Mouse (Mus musculus): ENCODE measurements around the gene Klhl18.
"Not testable (repeated sequence)": the region's sequence is repeated elsewhere in the genome, so short reads cannot be mapped to it uniquely, and the experiment has no call there.

Klhl18 gene

DNA sequence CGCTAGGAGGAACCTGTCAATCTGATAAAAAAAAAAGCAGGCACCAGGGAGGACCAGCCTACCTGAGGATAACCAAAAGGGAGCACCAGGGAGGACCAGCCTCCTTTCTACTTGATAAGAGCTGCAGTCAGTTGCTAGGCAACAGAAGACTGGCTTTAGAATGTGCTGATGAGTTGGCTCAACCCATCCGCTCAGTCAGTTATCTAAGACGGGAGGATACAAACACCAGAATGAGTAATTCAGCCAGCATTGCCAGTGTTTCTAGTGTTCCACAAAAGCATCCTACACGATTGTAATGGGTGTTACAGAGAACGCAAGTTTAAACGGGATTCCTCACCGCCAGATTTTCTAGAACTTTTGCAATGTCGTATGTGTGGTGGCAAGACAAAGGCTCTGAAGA is 45.3 kb downstream of the Klhl18 start:
- in situ Hi-C loops (cut with MboI, MseI) = no loop called here

DNA sequence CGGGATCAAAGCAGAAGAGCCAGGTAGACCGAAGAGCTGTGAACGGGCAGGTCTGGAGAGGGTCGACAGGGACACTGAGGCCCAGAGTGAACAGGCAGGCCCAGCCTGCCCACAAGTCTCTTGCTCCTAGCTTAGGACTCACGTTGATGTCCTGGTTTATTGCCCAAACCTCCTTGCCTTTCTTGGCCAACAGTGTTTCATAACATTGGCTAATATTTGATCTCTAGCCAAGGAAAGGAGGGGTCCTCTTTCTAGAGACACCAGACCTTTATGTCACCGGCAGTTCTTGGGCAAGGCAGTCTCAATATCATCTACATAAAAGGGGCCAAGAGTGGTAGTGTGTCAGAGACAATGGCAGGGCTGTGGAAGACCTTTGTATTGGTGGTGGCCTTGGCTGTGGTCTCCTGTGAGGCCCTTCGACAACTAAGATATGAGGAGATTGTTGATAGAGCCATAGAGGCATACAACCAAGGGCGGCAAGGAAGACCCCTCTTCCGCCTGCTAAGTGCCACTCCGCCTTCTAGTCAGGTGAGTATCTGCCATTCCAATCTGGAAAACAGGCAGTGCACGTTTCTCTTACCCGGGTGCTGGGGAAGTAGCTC is 56.9 kb downstream of the Klhl18 start, which contains the start of gene Ngp:
Gene Ngp, plus strand, starts transcription at position 237 of the 602 bp plus-strand sequence.
- in situ Hi-C loops (cut with MboI, MseI) = no loop called here

DNA sequence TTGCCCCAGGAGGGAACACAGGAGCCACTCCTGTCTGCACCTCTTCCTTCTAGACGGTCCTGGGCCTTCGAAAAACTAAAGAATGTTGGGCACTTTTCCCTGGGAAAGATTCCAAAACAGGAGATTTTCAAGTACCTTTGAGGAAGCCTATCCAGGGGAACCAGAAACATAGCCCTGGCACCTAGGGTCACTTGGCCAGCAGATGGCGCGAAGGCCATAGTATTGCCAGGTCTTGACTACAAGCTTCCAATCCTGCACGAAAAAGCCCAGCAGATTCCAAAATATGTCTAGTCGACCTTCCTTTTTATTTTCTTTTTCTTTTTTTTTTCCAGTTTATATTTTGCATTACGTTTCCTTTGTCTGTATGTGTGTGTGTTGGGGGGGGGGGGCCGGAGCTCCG is 62.7 kb downstream of the Klhl18 start:
- in situ Hi-C loops (cut with MboI, MseI) = no loop called here

DNA sequence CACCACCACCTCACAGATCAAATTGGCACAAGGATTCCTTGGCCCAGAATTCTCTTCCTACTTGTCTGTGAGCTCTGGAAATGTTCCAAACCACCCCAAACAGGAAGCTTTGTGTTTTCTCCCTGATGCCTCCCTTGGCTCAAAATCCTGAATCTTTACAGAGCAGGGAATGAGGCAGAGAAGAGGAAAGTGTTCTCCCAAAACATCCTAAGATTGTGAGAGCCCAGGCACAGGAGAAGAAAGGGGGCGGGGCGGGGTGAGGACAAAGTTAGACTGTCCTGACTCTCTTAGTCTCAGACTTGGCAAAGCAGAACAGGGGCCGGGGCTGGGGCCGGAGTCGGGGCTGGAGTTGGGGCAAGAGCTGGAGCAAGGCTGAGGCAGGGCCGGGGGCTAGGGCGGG is 63.6 kb downstream of the Klhl18 start:
- in situ Hi-C loops (cut with MboI, MseI) = no loop called here

DNA sequence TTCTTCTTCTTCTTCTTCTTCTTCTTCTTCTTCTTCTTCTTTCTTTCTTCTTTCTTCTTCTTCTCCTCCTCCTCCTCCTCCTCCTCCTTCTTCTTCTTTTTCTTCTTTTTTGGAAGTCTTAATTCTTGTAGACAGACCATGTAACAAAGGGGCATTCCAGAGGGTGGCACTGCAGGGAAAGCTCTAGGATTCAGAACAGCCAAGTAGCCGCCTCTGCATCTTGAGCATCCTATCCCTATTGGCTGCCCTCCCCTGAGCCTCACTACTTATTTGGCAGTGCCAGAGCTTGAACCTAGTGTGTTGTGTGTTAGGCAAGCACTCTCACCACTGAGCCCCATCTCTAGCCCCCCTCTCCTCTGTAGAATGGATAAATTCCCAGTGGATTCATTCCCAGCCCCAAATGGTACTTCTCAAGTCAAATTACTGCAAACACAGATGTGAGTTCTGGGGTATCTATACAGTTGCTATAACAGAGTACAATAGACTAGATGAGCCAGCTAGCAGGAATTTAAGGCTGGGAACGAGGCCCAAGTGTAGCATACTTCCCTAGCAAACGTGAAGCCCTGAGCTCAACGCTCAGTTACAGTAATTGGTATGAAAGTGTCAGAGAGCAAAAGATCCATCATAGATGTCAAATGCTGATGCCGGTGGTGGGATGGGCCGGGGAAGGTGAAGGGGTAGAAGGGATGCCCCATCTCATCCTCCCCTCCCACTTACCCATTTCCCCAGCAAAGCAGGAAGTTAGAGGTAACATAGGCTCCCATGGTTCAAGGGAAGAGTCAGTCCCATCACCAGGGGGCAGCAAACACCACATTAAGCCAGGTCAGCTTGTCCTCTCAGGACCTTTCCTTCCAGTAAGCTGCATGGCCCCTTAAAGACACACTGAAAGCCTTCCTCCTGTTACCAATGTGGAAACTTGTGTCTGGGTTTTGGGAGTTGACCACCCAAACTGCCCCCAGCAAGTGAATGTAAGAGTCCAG is 65.3 kb downstream of the Klhl18 start:
- in situ Hi-C loops (cut with MboI, MseI) = no loop called here

DNA sequence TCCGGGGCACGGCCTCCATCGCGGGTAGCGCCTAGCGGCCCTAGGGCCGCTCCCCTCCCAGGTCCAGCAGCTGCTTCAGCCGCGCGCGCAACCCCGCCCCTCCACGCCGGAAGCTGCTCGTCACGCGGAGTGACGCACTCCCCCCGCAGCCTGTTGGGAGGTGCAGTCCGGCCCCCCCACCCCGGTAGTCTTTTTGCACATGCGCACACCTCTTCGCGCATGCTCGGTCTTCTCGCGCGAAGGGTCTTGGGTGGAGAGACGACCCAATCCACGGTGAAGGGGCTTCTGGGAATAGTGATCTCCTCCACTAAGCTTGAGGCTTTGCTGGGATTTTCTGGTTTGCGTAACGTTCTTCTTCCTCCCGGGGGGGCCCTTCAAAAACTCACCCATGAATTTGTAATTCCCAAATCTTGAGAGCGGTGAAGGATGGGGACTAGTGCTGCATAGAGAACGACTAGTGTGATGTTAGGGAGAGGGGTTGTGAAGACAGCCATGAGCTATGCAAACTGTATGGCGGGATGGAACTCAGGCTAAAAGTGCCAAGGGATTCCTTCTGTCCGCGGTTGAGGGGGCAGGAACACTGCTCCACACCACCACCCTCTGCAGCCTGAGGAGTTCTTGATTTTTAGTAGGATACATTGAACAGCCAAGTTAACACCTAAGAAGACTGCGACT is 68.3 kb downstream of the Klhl18 start, which contains the start of gene Ptpn23:
Gene Ptpn23, minus strand, starts transcription at position 115 of the 675 bp plus-strand sequence.
- in situ Hi-C loops (cut with MboI, MseI) = no loop called here

DNA sequence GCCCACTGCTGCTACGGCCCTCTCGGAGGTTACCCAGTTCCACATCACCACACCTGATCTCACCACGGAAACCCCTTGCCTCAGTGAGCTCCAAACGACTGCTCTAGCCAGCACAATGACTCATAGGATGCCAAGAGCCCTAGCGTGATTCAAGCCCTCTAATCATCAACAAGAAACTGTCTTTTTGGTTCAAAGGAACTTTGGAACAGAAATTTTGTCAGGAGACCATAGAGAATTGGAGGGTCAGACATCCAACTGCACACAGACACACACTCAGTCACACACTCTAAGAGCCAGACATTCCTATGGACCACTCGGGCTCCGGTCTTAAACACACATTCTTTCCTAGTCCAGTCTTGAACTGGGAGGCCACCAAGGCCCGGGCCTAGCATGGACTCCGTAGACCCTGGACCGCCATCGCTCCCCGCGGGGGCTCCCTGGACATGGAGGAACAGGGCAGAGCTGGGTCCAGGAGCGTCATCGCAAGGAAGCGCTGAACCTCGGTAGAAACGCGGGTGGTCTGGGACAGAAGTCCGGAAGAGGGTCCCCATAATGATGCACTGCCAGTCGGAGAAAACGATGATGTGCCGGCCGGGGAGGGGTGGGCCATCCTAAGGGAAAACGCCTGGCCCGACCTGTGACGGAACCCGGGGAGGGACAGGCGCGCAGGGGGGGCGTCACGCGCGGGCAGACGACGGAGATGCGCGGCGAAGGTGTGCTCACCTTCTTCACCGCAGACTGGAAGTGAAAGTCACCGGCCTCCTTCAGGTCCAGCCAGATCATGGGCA is 69.0 kb downstream of the Klhl18 start:
- in situ Hi-C loops (cut with MboI, MseI) = no loop called here

DNA sequence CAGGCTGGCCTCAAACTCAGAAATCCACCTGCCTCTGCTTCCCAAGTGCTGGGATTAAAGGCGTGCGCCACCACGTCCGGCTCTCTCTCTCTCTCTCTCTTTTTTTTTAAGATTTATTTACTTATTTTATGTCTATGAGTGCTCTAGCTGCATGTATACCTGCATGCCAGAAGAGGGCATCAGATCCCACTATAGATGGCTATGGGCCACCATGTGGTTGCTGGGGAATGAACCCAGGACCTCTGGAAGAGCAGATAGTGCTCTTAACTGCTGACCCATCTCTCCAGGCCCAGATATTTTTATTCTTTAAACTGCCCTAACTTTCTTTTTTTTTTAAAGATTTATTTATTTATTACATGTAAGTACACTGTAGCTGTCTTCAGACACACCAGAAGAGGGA is 73.3 kb downstream of the Klhl18 start:
- in situ Hi-C loops (cut with MboI, MseI) = not testable (repeated sequence)

DNA sequence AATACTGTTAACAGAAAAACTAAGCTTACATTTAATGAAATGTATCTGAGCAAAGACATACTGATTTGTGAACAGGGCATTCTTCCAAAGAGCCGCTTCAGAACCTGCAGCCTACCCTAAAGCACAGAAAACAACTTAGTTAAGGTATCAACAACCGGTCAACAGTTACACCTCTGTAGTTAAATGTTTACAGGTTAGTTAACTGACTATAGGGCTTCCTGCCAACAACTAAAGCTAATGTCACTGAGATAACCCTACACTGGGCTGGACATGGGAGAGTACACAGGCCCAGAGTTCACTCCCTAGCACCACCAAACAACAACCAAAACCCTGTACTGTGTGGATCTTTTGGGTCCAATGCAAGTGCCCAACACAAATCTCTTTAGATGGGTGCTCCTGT is 73.8 kb downstream of the Klhl18 start:
- in situ Hi-C loops (cut with MboI, MseI) = no loop called here

DNA sequence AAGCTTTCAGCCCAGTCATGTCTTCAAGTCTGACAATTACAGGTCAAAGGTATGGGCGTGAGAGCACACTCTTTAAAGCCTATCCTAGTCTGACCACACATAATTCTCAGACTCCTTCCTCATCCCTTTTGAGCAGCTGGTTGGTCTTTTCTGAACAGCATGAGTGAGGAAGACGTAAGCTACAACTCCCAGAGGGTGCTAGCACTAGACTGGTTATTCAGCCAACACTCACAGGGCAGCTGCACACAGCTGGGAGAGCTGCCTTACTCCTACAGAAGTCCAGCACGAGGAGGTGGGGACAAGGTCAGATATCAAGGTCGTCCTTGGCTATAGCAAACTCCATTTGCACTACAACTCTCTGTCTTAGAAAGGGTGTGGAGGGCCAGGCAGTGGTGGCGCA is 75.8 kb downstream of the Klhl18 start:
- in situ Hi-C loops (cut with MboI, MseI) = no loop called here

DNA sequence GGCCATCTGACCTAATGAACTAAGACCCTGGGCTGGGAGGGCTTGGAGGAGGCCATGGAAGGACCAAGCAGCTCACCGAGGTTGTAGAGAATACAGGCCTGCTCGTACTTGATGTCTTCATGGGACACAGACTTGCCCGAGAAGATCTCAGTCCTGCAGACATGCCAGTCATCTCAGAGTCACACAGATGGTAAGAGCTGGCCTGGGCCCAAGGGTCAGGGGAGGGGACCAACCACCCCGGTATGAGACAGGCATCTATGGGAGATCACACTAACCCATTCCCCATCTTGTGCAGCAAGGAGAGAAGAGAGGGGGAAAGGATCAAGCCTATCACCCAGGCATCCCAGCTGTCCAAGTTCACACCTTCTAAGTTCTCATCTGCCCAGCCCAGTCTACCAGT is 83.2 kb downstream of the Klhl18 start:
- in situ Hi-C loops (cut with MboI, MseI) = no loop called here

DNA sequence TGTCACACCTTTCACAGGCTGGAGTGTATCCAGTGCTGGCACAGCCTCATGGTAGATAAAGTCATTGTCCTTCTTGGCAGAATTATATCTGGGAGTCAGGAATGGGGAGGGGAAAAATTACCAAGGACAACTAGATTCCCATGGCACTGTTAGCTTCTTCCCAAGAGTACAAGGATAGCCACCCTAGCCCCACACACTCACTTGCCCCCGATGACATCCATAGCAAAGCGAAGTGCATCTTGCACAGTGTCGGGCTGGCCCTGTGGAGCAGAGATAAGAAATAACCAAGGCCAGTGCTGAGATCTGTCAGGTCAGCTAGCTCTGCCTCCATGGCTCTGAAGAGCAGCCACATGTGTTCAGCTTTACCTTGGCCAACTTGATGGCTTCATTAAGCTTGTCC is 85.7 kb downstream of the Klhl18 start:
- in situ Hi-C loops (cut with MboI, MseI) = no loop called here

DNA sequence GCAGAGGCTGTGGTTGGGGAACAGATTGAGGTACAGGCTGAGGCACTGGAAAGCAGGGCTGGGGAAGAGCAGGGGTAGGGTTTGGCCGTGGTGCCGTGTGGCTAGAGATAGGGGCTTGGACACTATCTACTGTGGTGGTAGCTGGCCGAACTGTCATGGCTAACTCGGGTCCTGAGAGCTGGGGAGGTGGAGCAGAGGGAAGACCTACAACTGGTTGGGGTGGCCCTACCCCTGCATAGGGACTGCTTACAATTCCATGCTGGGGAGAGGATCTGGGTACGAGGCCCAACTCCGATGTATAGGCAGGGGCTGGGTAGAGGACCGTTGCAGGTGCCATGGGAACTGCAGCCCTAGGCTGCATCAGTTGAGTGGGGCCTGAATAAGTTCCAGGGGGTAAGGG is 88.5 kb downstream of the Klhl18 start:
- in situ Hi-C loops (cut with MboI, MseI) = no loop called here

DNA sequence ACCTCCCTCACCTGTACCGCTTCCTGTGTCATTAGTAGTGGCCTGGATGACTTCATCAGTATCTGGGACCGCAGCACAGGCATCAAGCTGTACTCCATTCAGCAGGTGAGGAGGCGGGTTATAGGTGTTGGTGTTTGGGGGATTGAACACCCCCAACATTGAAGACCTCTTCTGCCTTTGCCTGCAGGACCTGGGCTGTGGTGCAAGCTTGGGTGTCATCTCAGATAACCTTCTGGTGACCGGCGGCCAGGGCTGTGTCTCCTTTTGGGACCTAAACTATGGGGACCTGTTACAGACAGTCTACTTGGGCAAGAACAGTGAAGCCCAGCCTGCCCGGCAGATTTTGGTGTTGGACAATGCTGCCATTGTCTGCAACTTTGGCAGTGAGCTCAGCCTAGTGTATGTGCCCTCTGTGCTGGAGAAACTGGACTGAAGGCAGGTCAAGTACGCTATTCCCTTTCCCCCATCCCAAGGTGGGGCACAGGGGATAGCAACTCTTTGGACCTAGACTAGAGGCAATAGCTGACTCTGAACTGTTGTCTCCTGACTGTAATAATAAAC is 92.0 kb downstream of the Klhl18 start:
- in situ Hi-C loops (cut with MboI, MseI) = no loop called here

DNA sequence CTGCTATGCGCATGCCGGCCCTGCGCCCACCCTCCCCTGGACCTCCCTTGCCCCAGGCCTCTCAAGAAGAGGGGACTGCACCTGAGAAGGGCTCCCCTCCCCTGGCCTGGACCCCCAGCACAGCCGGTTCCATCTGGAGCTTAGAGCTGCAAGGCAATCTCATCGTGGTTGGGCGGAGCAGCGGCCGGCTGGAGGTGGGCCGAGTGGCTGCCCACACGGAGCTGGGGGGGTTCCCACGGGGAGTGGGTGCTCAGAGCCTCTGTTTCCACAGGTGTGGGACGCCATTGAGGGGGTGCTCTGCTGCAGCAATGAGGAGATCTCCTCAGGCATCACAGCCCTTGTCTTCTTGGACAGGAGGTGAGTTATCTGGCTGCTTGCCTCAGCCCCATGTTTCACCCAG is 95.2 kb downstream of the Klhl18 start:
- in situ Hi-C loops (cut with MboI, MseI) = no loop called here

DNA sequence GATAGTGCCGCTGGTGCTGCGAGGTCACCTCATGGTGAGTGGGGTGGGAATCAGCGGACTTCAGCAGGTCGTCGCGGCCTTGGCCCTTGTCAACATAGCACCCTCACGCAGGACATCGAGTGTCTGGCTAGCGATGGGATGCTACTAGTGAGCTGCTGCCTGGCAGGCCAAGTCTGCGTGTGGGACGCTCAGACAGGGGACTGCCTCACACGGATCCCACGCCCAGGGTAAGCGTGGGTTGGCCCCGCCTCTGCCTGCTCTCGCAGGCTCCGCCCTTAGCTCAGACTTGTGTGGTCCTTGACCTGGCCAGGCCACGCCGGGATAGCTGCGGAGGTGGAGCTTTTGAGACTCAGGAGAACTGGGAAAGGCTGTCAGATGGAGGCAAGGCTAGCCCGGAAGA is 95.8 kb downstream of the Klhl18 start:
- in situ Hi-C loops (cut with MboI, MseI) = no loop called here

DNA sequence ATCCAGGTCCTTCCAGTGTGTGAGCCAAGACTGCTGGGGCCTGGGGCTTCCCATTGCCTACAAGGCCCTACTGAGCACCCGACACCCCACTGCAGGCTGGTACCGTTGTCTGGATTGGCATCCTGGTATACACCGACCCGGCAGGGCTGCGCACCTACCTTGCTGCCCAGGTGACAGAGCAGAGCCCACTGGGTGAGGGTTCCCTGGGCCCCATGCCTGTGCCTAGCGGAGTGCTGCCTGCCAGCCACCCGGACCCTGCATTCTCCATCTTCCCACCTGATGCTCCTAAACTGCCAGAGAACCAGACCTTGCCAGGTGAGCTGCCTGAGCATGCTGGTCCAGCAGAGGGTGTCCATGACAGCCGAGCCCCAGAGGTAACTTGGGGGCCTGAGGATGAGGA is 97.1 kb downstream of the Klhl18 start:
- in situ Hi-C loops (cut with MboI, MseI) = no loop called here

DNA sequence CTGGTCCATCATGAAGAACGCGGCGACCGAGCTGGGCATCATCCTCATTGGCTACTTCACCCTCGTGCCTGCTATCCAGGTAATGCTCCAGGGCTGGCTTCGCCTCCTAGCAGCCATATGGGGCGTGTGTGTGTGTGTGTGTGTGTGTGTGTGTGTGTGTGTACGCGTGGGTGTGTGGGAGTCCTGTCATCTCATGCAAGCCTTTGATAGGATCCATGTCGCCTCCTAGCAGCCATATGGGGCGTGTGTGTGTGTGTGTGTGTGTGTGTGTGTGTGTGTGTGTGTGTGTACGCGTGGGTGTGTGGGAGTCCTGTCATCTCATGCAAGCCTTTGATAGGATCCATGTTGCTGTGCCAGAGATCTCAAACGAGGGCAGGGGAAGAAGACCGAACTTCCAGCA is 98.8 kb downstream of the Klhl18 start:
- in situ Hi-C loops (cut with MboI, MseI) = not testable (repeated sequence)
